Mouse (Mus musculus) spleen, postnatal 14 days (tissue): ENCODE measurements around the gene Gm48551.

ENCODE experiments used
- DNase-seq, 2 experiments: peaks; one replicate each; pipeline ENCODE4 v3.0.0; 2021 to 2022; ENCODE audit warnings: low spot score in 2 of 2

The Gm48551 gene

DNA sequence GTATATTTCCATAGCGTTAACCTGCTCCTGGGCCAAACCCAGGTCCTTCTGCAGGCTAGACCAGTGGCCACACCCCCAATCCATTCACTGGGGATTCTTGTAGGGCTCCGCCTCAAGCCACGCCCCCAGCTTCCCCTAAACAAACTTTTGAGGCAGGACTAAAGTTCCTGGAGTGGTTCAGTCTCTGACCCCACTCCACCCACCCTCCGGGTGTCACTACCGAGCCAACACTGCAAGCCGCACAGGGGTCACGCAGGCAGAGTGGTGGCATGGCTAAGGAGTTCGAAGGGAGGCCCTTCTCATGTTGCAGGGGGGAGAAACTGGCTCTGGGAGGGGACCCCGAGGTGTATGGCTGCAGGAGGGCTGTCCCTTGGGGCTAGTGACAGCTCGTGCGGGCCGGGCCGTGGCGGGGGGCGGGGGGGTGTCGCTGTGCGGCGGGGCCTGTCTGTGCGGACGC, 45.4 kb downstream of the Gm48551 start:
- peak; percentile 67 to 73 for DNase-seq

DNA sequence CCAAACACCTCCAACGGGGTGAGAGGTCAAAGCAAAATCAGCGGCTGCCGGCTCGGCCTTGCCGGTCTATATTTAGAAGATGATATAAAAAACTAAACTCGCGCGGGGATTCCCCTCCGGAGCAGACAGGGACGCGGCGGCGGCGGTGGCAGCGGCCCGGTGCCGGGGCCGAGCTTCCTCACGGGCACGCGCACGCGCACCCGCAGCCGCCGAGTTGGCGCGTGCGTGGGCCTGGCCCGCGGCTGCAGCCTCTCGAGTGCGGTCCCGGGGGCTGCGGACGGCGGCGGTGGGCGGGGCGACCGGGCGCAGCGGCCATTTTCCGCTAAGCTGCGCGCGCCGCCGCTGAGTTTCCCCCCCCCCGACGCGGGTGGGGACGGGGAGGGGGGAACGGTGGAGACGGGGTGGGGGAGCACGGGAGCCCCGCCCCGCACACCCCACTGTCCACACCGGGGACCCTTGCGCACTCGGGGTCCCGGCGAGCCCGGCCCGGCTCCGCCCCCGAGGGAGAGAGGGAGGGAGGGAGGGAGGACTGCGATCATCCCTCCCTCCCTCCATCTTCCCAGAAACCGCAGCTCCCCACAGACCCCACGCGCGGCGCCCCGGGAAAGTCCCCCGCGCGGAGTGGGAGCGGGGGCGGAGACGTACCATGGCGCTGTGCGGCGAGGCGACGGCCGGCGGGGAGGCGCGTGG, 46.0 kb downstream of the Gm48551 start:
- peak; percentile 54 to 71 for DNase-seq

DNA sequence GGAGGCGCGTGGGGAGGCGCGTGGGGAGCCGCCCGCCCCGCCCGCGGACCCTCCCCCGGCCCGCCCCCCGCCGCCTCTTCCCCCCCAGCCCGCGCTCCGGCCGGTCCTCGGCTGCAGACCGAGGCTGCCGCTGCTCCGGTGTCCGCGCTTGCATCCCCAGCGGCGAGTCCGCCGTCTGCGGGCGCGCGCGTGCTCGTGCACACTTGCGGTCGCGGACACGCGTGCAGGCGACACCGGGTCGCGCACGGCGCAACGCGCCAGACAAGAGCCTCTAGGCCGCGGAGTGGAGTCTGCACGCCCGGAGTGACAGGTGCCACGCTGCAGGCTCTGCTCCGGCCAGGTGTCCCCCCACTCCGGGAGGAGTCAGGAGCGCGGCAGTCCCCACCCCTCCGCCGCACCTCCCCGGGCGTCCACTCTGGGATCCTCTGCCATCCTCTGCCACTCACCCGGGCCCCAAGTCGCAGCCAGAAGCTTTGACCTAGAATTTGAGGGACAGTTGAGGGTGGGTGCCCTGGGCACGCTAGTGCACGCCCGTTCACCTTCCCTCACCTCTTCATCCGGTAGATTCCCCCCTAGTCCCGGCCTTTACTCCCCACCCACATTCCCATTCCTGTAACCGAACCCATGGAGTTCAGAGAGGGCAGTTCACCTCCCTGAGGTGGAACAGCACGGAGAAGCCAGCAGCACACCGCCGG, 46.7 kb downstream of the Gm48551 start:
- peak in 1 of 2 experiments; percentile 15 for DNase-seq

DNA sequence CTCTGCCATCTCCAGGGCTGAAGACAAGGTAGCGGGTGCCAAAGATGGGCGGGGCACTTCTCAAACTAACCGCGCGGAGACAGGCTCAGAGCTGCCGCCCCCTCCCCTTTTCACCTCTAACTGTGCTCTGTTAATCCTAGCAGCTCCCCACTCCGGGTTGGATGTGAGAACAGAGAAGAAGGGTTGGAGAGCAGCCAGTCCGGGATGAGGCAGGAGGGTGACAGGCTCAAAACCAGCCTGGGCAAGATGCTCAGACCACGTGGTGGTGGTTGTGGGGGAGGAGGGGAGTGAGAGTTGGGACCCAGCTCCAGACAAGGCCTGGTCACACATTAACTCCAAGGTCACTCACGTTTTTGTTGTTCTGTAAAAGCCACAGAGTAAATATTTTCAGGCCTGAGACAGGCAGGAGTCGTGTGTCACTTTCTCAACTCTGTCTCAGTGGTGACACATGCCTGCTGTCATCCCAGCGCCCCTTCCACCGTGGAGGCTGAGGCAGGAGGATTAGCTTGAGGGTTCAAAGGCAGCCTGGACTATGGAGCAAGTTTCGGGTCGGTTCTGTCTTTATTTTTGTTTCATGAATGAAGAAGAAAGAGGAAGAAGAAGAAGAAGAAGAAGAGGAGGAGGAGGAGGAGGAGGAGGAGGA, 47.4 kb downstream of the Gm48551 start:
- DNase-seq = peak in 1 of 2 experiments; percentile 6

DNA sequence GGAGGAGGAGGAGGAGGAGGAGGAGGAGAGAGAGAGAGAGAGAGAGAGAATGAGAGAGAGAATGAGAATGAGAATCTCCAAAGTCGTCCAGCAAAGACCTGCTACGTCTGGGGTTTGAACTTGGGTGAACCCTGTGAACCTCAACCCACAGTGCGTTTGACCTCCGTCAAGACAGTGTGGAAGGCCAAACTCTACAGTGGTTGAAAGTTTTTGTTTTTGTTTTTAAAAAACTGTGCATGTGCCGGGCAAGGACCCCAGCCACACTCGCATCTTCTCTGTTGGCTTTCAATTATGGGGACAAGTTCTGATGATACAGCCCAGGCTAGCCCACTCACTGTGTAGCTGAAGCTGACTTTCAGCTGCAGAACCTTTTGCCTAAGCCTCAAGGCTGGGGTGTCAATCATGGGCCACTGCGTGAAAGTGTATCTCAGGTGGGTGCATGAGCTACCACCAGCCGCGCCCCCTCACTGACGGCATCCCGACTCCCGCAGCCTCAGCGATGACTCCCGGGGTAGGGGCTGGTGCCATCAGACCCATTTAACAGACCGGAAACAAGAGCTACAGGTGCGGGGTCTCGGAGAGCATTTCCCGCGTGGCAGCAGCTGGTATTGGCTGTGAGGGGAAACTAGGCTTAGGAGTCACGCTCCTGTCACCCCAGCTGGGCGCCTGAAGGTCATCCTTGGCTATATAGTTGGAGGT, 48.1 kb downstream of the Gm48551 start:
- peak in 1 of 2 experiments; percentile 12 for DNase-seq

DNA sequence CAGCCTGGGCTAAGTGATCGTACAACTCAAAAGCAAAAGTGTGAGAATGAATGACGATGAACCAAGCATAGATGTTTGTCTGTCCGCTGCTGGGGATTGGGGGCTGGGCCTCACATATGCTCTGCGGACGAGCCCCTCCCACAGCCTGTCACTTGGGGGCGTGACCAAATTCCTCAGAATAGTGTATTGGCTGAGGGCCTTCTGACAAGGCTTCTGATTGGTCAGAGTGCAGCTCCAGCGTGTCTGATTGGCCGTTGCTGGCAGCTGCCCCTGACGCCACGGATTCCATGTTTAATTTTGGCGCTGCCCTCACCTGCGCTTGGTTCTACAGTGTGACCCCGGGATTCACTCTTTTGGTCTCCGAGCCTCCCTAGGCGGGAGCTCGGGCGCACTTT, 48.6 kb downstream of the Gm48551 start:
- peak; percentile 74 to 84 for DNase-seq

DNA sequence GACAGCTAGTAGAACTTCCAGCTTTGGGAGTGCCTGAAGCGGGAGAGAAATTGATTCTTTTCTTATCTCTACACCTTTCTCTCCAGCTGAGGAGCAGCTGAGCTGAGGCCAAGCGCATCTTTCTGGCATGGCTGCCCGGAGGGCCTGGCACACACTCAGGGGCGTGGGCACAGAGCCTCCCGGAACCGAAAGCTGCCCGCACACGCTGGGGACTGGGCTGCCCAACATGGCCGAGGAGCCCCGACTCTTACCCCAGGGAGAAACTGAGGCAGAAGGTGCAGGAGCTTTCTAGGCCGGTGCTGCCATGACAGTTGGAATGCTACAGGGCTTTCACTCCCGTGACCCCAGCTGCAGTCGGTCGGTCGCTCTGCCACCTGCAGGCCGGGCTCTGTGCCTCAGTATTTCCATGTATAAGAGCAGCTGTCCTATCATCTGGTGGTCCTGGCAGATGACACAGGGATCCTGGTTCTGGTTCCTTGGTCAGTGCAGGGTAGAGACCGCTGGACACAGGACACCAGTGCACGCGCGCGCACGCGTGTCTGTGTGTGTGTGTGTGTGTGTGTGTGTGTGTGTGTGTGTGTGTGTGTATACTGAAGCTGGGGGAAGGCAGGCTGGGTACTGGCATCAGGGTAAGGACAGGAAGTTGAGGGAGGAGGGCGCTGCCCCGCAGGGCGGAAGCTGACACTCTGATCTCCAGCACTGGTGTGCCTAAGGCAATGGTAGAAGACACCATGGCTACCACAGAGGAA, 49.4 kb downstream of the Gm48551 start:
- DNase-seq = peak; percentile 36 to 51

DNA sequence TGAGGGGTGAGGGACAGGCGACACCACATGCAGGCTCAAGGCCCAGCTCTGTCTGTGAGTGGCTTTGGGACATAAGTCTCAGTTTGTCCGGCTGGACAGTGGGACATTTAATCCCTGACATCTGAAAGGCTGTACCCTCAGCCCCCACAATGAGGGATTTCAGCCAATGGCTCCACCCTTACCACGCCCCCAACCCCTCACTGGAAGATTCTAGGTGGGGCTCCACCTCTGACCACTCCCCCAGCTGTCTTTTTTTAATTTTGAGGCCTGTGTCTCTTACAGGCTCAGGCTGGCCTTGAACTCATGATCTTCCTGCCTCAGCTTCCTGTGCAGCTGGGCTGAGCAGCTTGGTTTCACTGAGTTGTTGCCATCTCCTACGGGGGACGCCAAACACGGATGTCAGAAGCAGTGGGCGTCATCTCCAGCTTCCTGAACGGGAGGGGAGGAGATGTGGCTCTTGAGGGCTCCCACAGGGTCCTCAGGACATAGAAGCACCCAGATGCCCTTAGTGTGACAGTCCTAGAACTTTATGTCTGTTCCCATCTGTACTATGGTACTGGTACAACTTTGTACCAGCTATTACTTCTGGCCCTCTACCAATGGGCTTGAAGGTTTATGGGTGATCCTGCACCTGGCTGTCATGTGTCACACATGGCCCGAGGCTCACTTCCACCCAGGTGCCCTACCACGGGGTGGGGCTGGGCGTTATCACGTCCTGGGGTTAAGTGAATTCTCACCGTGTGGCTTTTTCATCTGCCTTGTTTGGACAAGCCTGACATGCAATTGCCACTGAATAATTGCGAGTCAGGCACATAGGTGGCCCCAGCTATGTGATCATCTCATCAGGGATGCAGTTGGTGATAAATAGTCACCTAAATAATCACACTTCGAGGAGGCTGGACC, 50.3 kb downstream of the Gm48551 start:
- no peak for DNase-seq

DNA sequence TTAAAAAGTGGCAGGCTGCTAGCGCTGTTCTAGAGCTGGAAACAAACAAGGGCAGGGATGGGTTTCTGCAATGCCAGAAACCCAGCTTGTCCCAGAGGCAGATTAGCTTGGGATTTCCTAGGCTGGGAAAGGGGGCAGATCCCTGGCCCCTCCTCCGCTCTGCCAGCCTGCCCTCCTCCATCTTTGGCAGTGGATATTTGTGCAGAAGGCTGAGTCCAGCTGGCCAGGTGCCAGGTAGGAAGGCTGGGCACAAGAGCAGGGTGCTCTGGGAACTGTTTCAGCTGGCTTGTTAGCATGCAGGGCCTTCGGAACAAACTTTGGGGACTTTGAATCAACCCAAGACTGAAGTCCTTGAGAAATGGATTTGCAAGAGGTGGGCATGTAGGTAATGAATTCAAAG, 51.2 kb downstream of the Gm48551 start:
- no peak for DNase-seq

DNA sequence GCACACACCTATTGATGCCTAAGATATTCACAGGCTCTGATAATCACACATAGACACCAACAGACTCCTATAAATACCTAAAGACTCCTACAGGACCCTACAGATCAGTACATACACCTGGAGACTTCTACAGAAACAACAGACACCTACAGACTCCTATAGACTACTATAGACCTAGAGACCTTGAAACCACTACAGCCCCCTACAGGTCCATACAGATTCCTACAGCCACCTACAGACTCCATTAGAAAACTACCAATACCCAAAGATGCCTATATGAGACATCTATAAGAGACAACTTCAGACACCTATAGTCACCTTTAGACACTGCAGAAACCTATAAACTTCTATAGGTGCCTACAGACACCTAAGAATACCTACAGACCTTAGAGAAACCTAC, 56.8 kb downstream of the Gm48551 start:
- DNase-seq = no peak
